Mouse (Mus musculus): ENCODE measurements at regions not wholly inside any gene's neighbourhood (a gene's known extent, or its start where the extent isn't known, plus 50 kb on each side); places are given as distances from the start of the nearest gene placed in this dataset.

DNA sequence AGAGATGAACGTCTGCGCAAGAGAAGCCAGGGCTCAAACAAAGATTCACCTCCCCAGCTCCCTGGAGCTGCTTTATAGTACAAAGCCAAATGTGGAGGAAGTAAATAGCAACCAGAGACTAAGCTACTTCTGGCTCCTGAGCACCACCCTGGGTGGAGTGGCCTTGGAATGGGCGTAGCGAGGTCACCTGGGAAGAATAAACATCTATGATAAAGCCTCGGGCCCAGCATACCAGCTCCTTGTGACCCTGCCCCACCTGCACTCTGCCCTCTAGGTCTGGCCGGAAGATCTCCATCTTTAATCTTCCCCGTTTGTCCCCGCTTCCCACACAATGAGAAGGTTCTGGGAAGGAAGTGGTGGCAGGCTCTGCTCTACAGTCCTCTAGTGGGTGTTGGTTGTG is 61.0 kb upstream of the Ptpn3 start:
- no peaks in the 10 kb centered on the region for H3K27me3 ChIP-seq
- H3K9ac ChIP-seq = no peak overlapping the region
- no peak overlapping the region for H3K4me2 ChIP-seq
- H3K27ac ChIP-seq = no peak overlapping the region
- WGBS = 57% methylated on average over 8 of the region's 8 CpGs
- no peaks in the 10 kb centered on the region for H3K36me3 ChIP-seq
- H3K4me3 ChIP-seq = no peak overlapping the region
- H3K4me1 ChIP-seq = no peaks in the 10 kb centered on the region
- no peak for ATAC-seq (ENCODE audit: borderline replicate concordance, extremely low read depth, low FRiP score, low TSS enrichment)
- H3K9me3 ChIP-seq = no peaks in the 10 kb centered on the region

GRCm38 (mm10) chr4:57369736-57370373 is 64.2 kb upstream of the Palm2 start:
- 12% methylated on average over 12 of the region's 12 CpGs for WGBS
- no peak overlapping the region for H3K9ac ChIP-seq
- no peak overlapping the region for H3K27ac ChIP-seq
- H3K4me2 ChIP-seq = no peak overlapping the region
- no peaks in the 10 kb centered on the region for H3K4me1 ChIP-seq
- peak; percentile 82 for ATAC-seq (ENCODE audit: borderline replicate concordance, extremely low read depth, low FRiP score, low TSS enrichment)
- no peaks in the 10 kb centered on the region for H3K36me3 ChIP-seq
- no peaks in the 10 kb centered on the region for H3K27me3 ChIP-seq
- H3K9me3 ChIP-seq = no peaks in the 10 kb centered on the region
- H3K4me3 ChIP-seq = no peak overlapping the region

- no peaks in the 10 kb centered on the region for H3K36me3 ChIP-seq
- no peaks in the 10 kb centered on the region for H3K9me3 ChIP-seq
- no peak overlapping the region for H3K27ac ChIP-seq
- no peaks in the 10 kb centered on the region for H3K27me3 ChIP-seq
- no peak; the same call in 1 of the 2 replicates for ATAC-seq (ENCODE audit: borderline replicate concordance, extremely low read depth, low FRiP score, low TSS enrichment)
- WGBS = 38% methylated on average over 5 of the region's 5 CpGs
- H3K4me1 ChIP-seq = 0 out of 2 replicates have a peak, but pooled peaks cover 3% of the 10 kb centered on the region
- H3K9ac ChIP-seq = no peak overlapping the region
- H3K4me3 ChIP-seq = no peak overlapping the region
- H3K4me2 ChIP-seq = no peak overlapping the region
These were observed 56.2 kb upstream of the Palm2 start for GRCm38 (mm10) chr4:57377872-57378271.

DNA sequence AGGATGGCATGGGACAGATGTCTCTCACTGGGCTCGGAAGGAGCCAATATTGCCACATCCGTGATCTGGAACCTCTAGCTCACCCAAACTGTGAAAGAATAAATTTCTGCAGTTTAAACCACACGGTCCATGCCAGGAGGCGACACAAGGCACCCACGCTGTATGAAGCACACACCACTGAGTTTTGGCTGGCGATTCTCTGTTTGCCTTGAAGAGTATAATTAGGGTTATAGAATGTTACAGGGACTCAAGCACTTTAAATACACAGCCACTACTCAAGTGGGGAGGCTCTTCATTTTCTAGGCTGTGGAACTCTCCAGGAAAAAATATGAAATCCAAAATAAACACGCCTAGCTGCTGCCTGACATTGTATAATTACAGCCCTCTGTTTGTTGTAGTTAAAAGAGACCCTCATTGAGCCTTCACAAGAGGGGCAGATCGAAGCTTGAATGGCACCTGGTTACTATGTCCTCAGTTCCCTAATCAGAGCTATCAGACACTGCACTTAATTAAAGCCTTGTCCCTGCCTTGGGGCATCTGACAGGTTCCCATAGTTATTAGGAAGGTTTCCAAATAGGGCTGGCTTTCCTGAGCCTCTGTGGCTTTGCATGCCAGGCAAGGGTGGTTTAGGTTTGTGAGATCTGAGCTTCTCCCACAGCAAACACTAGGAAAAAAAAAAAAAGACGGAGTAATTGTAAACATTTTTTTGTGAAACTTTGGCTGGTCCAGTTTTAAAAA is 53.8 kb upstream of the Palm2 start:
- Histone ChIP-seq H3K27ac (peak overlapping the region; percentile 10; the same call in 1 of the 2 replicates), H3K9ac (no peak overlapping the region), H3K9me3 (no peaks in the 10 kb centered on the region), H3K27me3 (no peaks in the 10 kb centered on the region), H3K4me2 (no peak overlapping the region), H3K4me3 (no peak overlapping the region), H3K36me3 (no peaks in the 10 kb centered on the region), H3K4me1 (0 out of 2 replicates have a peak, but pooled peaks cover 3% of the 10 kb centered on the region)
- 53% methylated on average over 9 of the region's 9 CpGs for WGBS
- no peak for ATAC-seq (ENCODE audit: borderline replicate concordance, extremely low read depth, low FRiP score, low TSS enrichment)

DNA sequence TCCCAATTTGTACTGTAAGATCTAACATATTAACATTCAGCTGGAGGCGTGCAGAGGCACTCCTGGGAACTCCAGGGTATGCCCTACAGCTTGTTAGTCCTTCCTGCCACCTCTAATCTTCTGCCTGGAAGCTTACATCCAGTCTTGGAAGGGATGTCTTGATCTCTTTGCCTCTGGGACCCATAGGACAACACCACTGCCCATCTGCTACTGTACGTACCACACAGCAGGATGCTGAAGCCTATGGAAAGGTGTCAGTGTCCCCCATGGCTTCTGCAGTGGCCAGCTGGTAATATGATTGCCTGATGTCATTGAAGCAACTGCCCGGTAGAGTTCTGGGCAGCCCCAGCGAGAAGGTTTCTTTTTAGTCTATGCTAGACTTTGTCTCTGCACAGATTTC is 52.7 kb upstream of the Palm2 start:
- Histone ChIP-seq H3K27ac (no peak overlapping the region), H3K4me1 (0 out of 2 replicates have a peak, but pooled peaks cover 3% of the 10 kb centered on the region), H3K9ac (no peak overlapping the region), H3K4me2 (no peak overlapping the region), H3K27me3 (no peaks in the 10 kb centered on the region), H3K36me3 (no peaks in the 10 kb centered on the region), H3K9me3 (no peaks in the 10 kb centered on the region), H3K4me3 (no peak overlapping the region)
- ATAC-seq (ENCODE audit: borderline replicate concordance, extremely low read depth, low FRiP score, low TSS enrichment) = no peak
- WGBS = 71% methylated on average over 4 of the region's 4 CpGs

All from lung, embryonic 15.5 days (tissue).